Mouse (Mus musculus) thymus, postnatal 25 days (tissue): Measurements from ENCODE around the gene Fbxo17.
"Not testable (repeated sequence)": the region's sequence is repeated elsewhere in the genome, so short reads cannot be mapped to it uniquely, and the experiment has no call there.

Experiments used
- DNase-seq: peaks from one replicate; pipeline ENCODE4 v3.0.0; 2022

Fbxo17 gene

GRCm38 (mm10) chr7:28716590-28717281 lies at the start of gene Fbxo17:
TSS of gene Fbxo17 (plus strand) at chr7:28716804.
- peak; percentile 64 for DNase-seq

GRCm38 (mm10) chr7:28671172-28671571 lies 45.4 kb upstream of the Fbxo17 start:
- DNase-seq, result peak; percentile 56

- DNase-seq, result peak; percentile 19
Observed at GRCm38 (mm10) chr7:28672276-28672675, 44.3 kb upstream of the Fbxo17 start.

- not testable (repeated sequence) for DNase-seq
Observed at GRCm38 (mm10) chr7:28672786-28673185, 43.8 kb upstream of the Fbxo17 start.

GRCm38 (mm10) chr7:28674994-28675393 lies 41.6 kb upstream of the Fbxo17 start:
- DNase-seq, result no peak

GRCm38 (mm10) chr7:28675746-28676145 lies 40.9 kb upstream of the Fbxo17 start:
- no peak for DNase-seq

- peak; percentile 33 for DNase-seq
Observed at GRCm38 (mm10) chr7:28676811-28677541, 39.6 kb upstream of the Fbxo17 start.

- no peak for DNase-seq
Observed at GRCm38 (mm10) chr7:28677624-28678023, 39.0 kb upstream of the Fbxo17 start.

GRCm38 (mm10) chr7:28691075-28691474 lies 25.5 kb upstream of the Fbxo17 start:
- DNase-seq, result no peak

- no peak for DNase-seq
Observed at GRCm38 (mm10) chr7:28692545-28693320, 23.9 kb upstream of the Fbxo17 start, which contains the start of gene Fbxo27. TSS of gene Fbxo27 (plus strand) at chr7:28692849.

GRCm38 (mm10) chr7:28693321-28693966 lies 23.2 kb upstream of the Fbxo17 start:
- DNase-seq, result peak; percentile 90

- peak; percentile 45 for DNase-seq
Observed at GRCm38 (mm10) chr7:28694423-28694822, 22.2 kb upstream of the Fbxo17 start.

GRCm38 (mm10) chr7:28694966-28695511 lies 21.6 kb upstream of the Fbxo17 start:
- DNase-seq, result no peak

GRCm38 (mm10) chr7:28697277-28697676 lies 19.3 kb upstream of the Fbxo17 start:
- no peak for DNase-seq

GRCm38 (mm10) chr7:28700269-28700668 lies 16.3 kb upstream of the Fbxo17 start:
- DNase-seq, result no peak

GRCm38 (mm10) chr7:28701306-28701705 lies 15.3 kb upstream of the Fbxo17 start:
- DNase-seq, result not testable (repeated sequence)

GRCm38 (mm10) chr7:28702601-28703143 lies 13.9 kb upstream of the Fbxo17 start:
- no peak for DNase-seq

GRCm38 (mm10) chr7:28709454-28709853 lies 7.2 kb upstream of the Fbxo17 start:
- no peak for DNase-seq

- DNase-seq, result no peak
Observed at GRCm38 (mm10) chr7:28710962-28711361, 5.6 kb upstream of the Fbxo17 start.

- no peak for DNase-seq
Observed at GRCm38 (mm10) chr7:28714667-28715066, 1.9 kb upstream of the Fbxo17 start.

GRCm38 (mm10) chr7:28715598-28715997 lies 1.0 kb upstream of the Fbxo17 start:
- DNase-seq, result no peak

GRCm38 (mm10) chr7:28717726-28718125 lies 1.1 kb downstream of the Fbxo17 start:
- DNase-seq, result no peak
